Mouse (Mus musculus): ENCODE measurements around the gene Sec14l2.

- TF ChIP-seq CTCF (IDR thresholded peaks at IDR 0.05; ENCODE audit: insufficient read depth, low read length) (no peak), POLR2A (IDR thresholded peaks at IDR 0.05; ENCODE audit: borderline replicate concordance, extremely low read depth, low read depth, low read length) (no peak)
Observed at GRCm38 (mm10) chr11:4155641-4156040, 32.4 kb upstream of the Sec14l2 start.
